24 mouse cellular contexts compared by ENCODE assay signal in genomic region chr17:62702020-62702814, GRCm38 (mm10).
DNase-seq lines count a peak whose midpoint lies in the region; ATAC-seq and TF ChIP-seq lines count a peak whose summit lies in the region.
"Had no signal": no experiment of that assay in that cellular context is flagged by ENCODE, and none has a peak within 500 bp of the region (broad histone marks: within the 10 kb centered on the region; RNA-seq: fewer than 3 reads in every experiment).

No protein-coding gene starts in this region.

- TF ChIP-seq CTCF in heart, postnatal 0 days (IDR thresholded peaks at IDR 0.05; ENCODE audit: low read depth): no peak
- no peak for TF ChIP-seq CTCF in heart, adult 2 months (IDR thresholded peaks at IDR 0.05)

- no peaks in the 10 kb centered on the region for H3K36me3 ChIP-seq in embryonic facial prominence, embryonic 13.5 days
- no peaks in the 10 kb centered on the region; the same call in 1 of the 2 replicates for H3K36me3 ChIP-seq in embryonic facial prominence, embryonic 10.5 days (replicated peaks)
- H3K36me3 ChIP-seq in heart, postnatal 0 days (replicated peaks; ENCODE audit: control insufficient read depth, insufficient read depth, low read length): no peaks in the 10 kb centered on the region
- H3K36me3 ChIP-seq in limb, embryonic 11.5 days (ENCODE audit: control insufficient read depth, insufficient read depth, low read length): no peaks in the 10 kb centered on the region
- no peaks in the 10 kb centered on the region for H3K36me3 ChIP-seq in heart, adult 2 months (ENCODE audit: control insufficient read depth, insufficient read depth, low read length)
- H3K36me3 ChIP-seq: hindbrain, embryonic 15.5 days; kidney, embryonic 15.5 days; liver, embryonic 15.5 days; lung, embryonic 15.5 days; midbrain, embryonic 15.5 days; neural tube, embryonic 15.5 days had no signal

- H3K27ac ChIP-seq in embryonic facial prominence, embryonic 13.5 days: no peak overlapping the region
- no peak overlapping the region for H3K27ac ChIP-seq in embryonic facial prominence, embryonic 10.5 days (replicated peaks)
- H3K27ac ChIP-seq in heart, postnatal 0 days (ENCODE audit: low read depth): no peak overlapping the region
- no peak overlapping the region for H3K27ac ChIP-seq in limb, embryonic 11.5 days (replicated peaks; ENCODE audit: low read depth, low read length)
- no peak overlapping the region for H3K27ac ChIP-seq in heart, adult 2 months
- H3K27ac ChIP-seq: hindbrain, embryonic 15.5 days; kidney, embryonic 15.5 days; liver, embryonic 15.5 days; lung, embryonic 15.5 days; midbrain, embryonic 15.5 days; neural tube, embryonic 15.5 days had no signal

- H3K4me3 ChIP-seq in embryonic facial prominence, embryonic 13.5 days: no peak overlapping the region
- no peak overlapping the region for H3K4me3 ChIP-seq in embryonic facial prominence, embryonic 10.5 days
- H3K4me3 ChIP-seq in heart, postnatal 0 days (ENCODE audit: low read depth, low read length): no peak overlapping the region
- H3K4me3 ChIP-seq in limb, embryonic 11.5 days (ENCODE audit: low read depth, low read length): no peak overlapping the region
- no peak overlapping the region for H3K4me3 ChIP-seq in heart, adult 2 months
- H3K4me3 ChIP-seq: erythroblast, embryonic 14.5 days; hindbrain, embryonic 15.5 days; kidney, embryonic 15.5 days; liver, embryonic 15.5 days; lung, embryonic 15.5 days; midbrain, embryonic 15.5 days; neural tube, embryonic 15.5 days had no signal

- no peak for TF ChIP-seq EP300 in heart, postnatal 0 days (IDR thresholded peaks at IDR 0.05; ENCODE audit: low read depth)
- no peak for TF ChIP-seq EP300 in heart, adult 2 months (IDR thresholded peaks at IDR 0.05; ENCODE audit: insufficient read depth, low read depth, low read length)

- ATAC-seq in embryonic facial prominence, embryonic 13.5 days (ENCODE audit: insufficient number of reproducible peaks, insufficient read depth, low FRiP score, low TSS enrichment, low read depth): peak; percentile 37; the same call in 1 of the 2 replicates
- ATAC-seq in heart, postnatal 0 days (ENCODE audit: insufficient read depth, low read depth): peak; percentile 55; the same call in 1 of the 2 replicates
- peak; percentile 87 for ATAC-seq in limb, embryonic 11.5 days (ENCODE audit: insufficient number of reproducible peaks, low FRiP score, low TSS enrichment, low read depth)
- ATAC-seq: midbrain, embryonic 15.5 days had no signal

- intact Hi-C loops in heart, adult 2 months (cut with DNase I): no loop called here

- TF ChIP-seq POLR2A in heart, adult 2 months (IDR thresholded peaks at IDR 0.05; ENCODE audit: insufficient read depth, low read depth, low read length): no peak

- H3K4me1 ChIP-seq in embryonic facial prominence, embryonic 13.5 days: peaks cover 36% of the 10 kb centered on the region
- H3K4me1 ChIP-seq in embryonic facial prominence, embryonic 10.5 days: peaks cover 48% of the 10 kb centered on the region
- no peaks in the 10 kb centered on the region for H3K4me1 ChIP-seq in heart, postnatal 0 days (ENCODE audit: control insufficient read depth, insufficient read depth)
- H3K4me1 ChIP-seq in limb, embryonic 11.5 days (ENCODE audit: control insufficient read depth, insufficient read depth, low read length): peaks cover 12% of the 10 kb centered on the region; the same call in 1 of the 2 replicates
- no peaks in the 10 kb centered on the region; the same call in 1 of the 2 replicates for H3K4me1 ChIP-seq in heart, adult 2 months (ENCODE audit: control insufficient read depth, insufficient read depth, low read length)
- H3K4me1 ChIP-seq: liver, embryonic 15.5 days had no signal

- 28% methylated on average over 9 of the region's 9 CpGs for WGBS in embryonic facial prominence, embryonic 13.5 days
- 43% methylated on average over 9 of the region's 9 CpGs for WGBS in embryonic facial prominence, embryonic 10.5 days
- WGBS in heart, postnatal 0 days: 64% methylated on average over 9 of the region's 9 CpGs
- 13% methylated on average over 9 of the region's 9 CpGs for WGBS in limb, embryonic 11.5 days
- 78% methylated on average over 9 of the region's 9 CpGs for WGBS in heart, adult 2 months

- no peaks in the 10 kb centered on the region for H3K27me3 ChIP-seq in embryonic facial prominence, embryonic 13.5 days
- H3K27me3 ChIP-seq in embryonic facial prominence, embryonic 10.5 days (replicated peaks; ENCODE audit: low read depth, poor library complexity, severe bottlenecking): no peaks in the 10 kb centered on the region
- no peaks in the 10 kb centered on the region for H3K27me3 ChIP-seq in heart, postnatal 0 days (ENCODE audit: control insufficient read depth, insufficient read depth, low read length)
- H3K27me3 ChIP-seq in limb, embryonic 11.5 days (ENCODE audit: control insufficient read depth, insufficient read depth, low read length): no peaks in the 10 kb centered on the region
- no peaks in the 10 kb centered on the region for H3K27me3 ChIP-seq in heart, adult 2 months (ENCODE audit: control insufficient read depth, insufficient read depth, low read length)
- H3K27me3 ChIP-seq: hindbrain, embryonic 15.5 days; kidney, embryonic 15.5 days; liver, embryonic 15.5 days; lung, embryonic 15.5 days; midbrain, embryonic 15.5 days; neural tube, embryonic 15.5 days had no signal

- no peak overlapping the region for H3K4me2 ChIP-seq in embryonic facial prominence, embryonic 13.5 days
- no peak overlapping the region for H3K4me2 ChIP-seq in heart, postnatal 0 days (ENCODE audit: low read depth, low read length)
- H3K4me2 ChIP-seq in limb, embryonic 11.5 days (ENCODE audit: low read depth, severe bottlenecking): 0 out of 2 replicates have a peak overlapping the region, but pooled peaks have one; percentile 16
- H3K4me2 ChIP-seq: hindbrain, embryonic 15.5 days; liver, embryonic 15.5 days; lung, embryonic 15.5 days; midbrain, embryonic 15.5 days; neural tube, embryonic 15.5 days had no signal

- no peaks in the 10 kb centered on the region for H3K9me3 ChIP-seq in embryonic facial prominence, embryonic 13.5 days
- no peaks in the 10 kb centered on the region for H3K9me3 ChIP-seq in embryonic facial prominence, embryonic 10.5 days
- no peaks in the 10 kb centered on the region for H3K9me3 ChIP-seq in heart, postnatal 0 days (replicated peaks; ENCODE audit: control insufficient read depth, low read length)
- no peaks in the 10 kb centered on the region for H3K9me3 ChIP-seq in limb, embryonic 11.5 days (ENCODE audit: control insufficient read depth, low read length)
- H3K9me3 ChIP-seq: hindbrain, embryonic 15.5 days; kidney, embryonic 15.5 days; liver, embryonic 15.5 days; lung, embryonic 15.5 days; midbrain, embryonic 15.5 days; neural tube, embryonic 15.5 days had no signal

- H3K9ac ChIP-seq in embryonic facial prominence, embryonic 13.5 days: no peak overlapping the region
- no peak overlapping the region for H3K9ac ChIP-seq in heart, postnatal 0 days (replicated peaks; ENCODE audit: low read depth, low read length)
- no peak overlapping the region for H3K9ac ChIP-seq in limb, embryonic 11.5 days (ENCODE audit: low read length)
- H3K9ac ChIP-seq in heart, adult 2 months (ENCODE audit: low read depth, low read length): no peak overlapping the region
- H3K9ac ChIP-seq: hindbrain, embryonic 15.5 days; kidney, embryonic 15.5 days; liver, embryonic 15.5 days; lung, embryonic 15.5 days; midbrain, embryonic 15.5 days; neural tube, embryonic 15.5 days had no signal

- no peak for DNase-seq in embryonic facial prominence, embryonic 10.5 days (ENCODE audit: low spot score)
- DNase-seq in heart, postnatal 0 days (ENCODE audit: low spot score): peak; percentile 30
- DNase-seq in heart, adult 18-20 months: no peak
- peak; percentile 56 for DNase-seq in limb, embryonic 11.5 days (ENCODE audit: low spot score)
- DNase-seq in retina, postnatal 1 day: peak; percentile 58
- DNase-seq in thymus, postnatal 10 days (ENCODE audit: low spot score in 2 of 2): no peak
- DNase-seq in heart, adult 2 months: no peak
- DNase-seq: adrenal gland, postnatal 14 days; cerebellum, adult 8-10 months; heart, postnatal 4 days; kidney, adult 11 months; kidney, postnatal 36 days; layer of hippocampus, postnatal 36 days; liver; lung, postnatal 4 days; thymus, adult 2 months had no signal

- no peaks in the 10 kb centered on the region for H3K79me2 ChIP-seq in heart, adult 2 months (replicated peaks; ENCODE audit: control insufficient read depth, insufficient read depth, low read length)

Comparison
In these comparisons a context has a peak if more than half of its experiments do, and no peak if none do; other contexts are left out.
1. DNase-seq: peak in heart, postnatal 0 days (single experiment), limb, embryonic 11.5 days (single experiment) and retina, postnatal 1 day (single experiment); none in embryonic facial prominence, embryonic 10.5 days (single experiment), heart, adult 18-20 months (0 of 2), thymus, postnatal 10 days (0 of 2) and heart, adult 2 months (0 of 2).
2. ATAC-seq: peak in every context shown above with its lines; median percentile 87 in limb, embryonic 11.5 days; 55 in heart, postnatal 0 days; 37 in embryonic facial prominence, embryonic 13.5 days.